Mouse (Mus musculus): Measurements from ENCODE around the gene Nos1ap. TPM values are rescaled to one million over a fixed set of nuclear protein-coding genes. Genes with fewer than 3 reads are reported as not detected.

Nos1ap gene
- polyA plus RNA-seq, 1 experiment, result 1.1 TPM

DNA sequence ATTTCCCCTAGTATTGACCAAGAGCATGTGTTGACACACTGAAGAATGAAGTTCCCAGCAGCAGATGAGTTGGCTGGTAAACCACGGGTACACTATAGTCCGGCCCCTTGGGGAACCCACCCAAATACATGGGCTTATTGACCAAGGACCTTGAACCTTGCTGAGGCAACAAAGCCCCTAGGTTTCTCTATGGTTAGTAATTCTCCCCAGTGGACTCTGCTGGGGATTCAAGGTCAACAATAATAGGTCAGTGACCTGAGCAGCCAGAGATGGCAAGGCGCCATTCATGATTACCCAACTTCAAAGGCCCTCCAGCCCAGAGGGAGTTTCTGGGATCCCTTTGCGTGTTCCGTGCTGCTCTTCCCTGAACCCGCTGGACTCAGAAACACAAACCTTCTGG, 73.5 kb downstream of the Nos1ap start:
- peaks cover 21% of the 10 kb centered on the region for H3K9me3 ChIP-seq (ENCODE audit: control insufficient read depth, low read length)
- no peaks in the 10 kb centered on the region for H3K27me3 ChIP-seq (ENCODE audit: control insufficient read depth)
- H3K36me3 ChIP-seq (ENCODE audit: control insufficient read depth), result no peaks in the 10 kb centered on the region
- H3K4me1 ChIP-seq (ENCODE audit: control insufficient read depth), result no peaks in the 10 kb centered on the region
- no peak overlapping the region for H3K4me3 ChIP-seq (replicated peaks)
- no peak for TF ChIP-seq GATA1 (IDR thresholded peaks at IDR 0.05; ENCODE audit: low read length)
- TF ChIP-seq TAL1 (IDR thresholded peaks at IDR 0.05; ENCODE audit: low read length), result no peak

- Histone ChIP-seq H3K4me3 (replicated peaks) (no peak overlapping the region), H3K9me3 (ENCODE audit: control insufficient read depth, low read length) (peaks cover 19% of the 10 kb centered on the region), H3K36me3 (ENCODE audit: control insufficient read depth) (no peaks in the 10 kb centered on the region), H3K4me1 (ENCODE audit: control insufficient read depth) (peaks cover 4% of the 10 kb centered on the region; the same call in 1 of the 2 replicates), H3K27me3 (ENCODE audit: control insufficient read depth) (no peaks in the 10 kb centered on the region)
- TF ChIP-seq TAL1 (IDR thresholded peaks at IDR 0.05; ENCODE audit: low read length) (no peak), GATA1 (IDR thresholded peaks at IDR 0.05; ENCODE audit: low read length) (no peak)
Measured at GRCm38 (mm10) chr1:170515455-170515854, 74.2 kb downstream of the Nos1ap start.

DNA sequence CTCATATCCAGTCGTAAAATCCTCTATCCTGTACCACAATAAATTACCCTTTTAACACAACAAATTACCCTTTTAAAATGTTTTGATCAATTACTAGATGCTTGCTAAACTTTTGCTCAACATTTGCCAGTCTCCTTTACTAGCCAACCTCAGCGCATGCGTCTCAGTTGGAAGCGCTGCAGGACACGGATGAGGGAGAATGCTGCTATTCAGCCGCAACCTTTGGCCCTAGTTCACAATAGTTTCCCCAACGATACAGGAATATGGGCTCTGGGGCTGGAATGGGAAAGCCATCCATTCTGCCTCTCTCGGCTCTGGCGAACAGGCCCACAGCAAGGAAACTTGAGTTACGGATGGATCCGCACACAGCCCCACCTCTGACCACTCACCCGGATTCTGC, 75.4 kb downstream of the Nos1ap start:
- Histone ChIP-seq H3K36me3 (ENCODE audit: control insufficient read depth) (no peaks in the 10 kb centered on the region), H3K4me1 (ENCODE audit: control insufficient read depth) (peaks cover 4% of the 10 kb centered on the region; the same call in 1 of the 2 replicates), H3K27me3 (ENCODE audit: control insufficient read depth) (no peaks in the 10 kb centered on the region), H3K4me3 (replicated peaks) (no peak overlapping the region), H3K9me3 (ENCODE audit: control insufficient read depth, low read length) (peaks cover 16% of the 10 kb centered on the region)
- TF ChIP-seq TAL1 (IDR thresholded peaks at IDR 0.05; ENCODE audit: low read length) (no peak), GATA1 (IDR thresholded peaks at IDR 0.05; ENCODE audit: low read length) (no peak)

DNA sequence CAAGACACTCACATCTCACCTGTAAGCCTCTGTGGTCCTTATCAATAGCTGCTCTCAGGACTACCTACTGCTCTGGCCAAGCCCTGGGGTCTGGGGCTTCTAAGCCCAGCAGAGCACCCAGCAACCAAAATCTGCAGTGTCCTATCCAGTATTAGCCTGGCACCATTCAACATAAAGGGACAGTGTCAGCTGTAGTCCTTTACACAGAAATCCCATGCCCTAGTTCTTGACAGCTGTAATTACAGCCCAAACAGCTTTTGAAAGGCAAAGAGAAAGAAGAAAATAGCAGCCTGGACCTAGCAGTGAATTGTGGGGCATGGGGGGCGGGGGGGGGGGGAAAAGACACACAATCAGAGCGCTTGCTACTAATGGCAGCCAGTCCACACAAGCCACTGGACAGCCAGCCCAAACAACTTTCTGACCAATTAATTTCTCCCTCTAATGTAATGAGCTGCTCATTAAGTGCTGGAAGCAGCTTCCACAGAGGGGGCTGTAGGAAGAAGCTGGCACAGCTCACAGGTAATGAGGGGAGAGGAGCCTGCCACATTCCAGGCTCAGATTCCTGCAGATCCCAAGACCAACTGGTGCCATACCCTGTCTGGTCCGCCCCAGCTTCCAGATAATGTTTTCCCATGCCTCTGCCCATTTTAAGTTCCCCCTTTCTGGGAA, 77.1 kb downstream of the Nos1ap start:
- no peak for TF ChIP-seq TAL1 (IDR thresholded peaks at IDR 0.05; ENCODE audit: low read length)
- no peak for TF ChIP-seq GATA1 (IDR thresholded peaks at IDR 0.05; ENCODE audit: low read length)
- Histone ChIP-seq H3K4me3 (replicated peaks) (no peak overlapping the region), H3K36me3 (ENCODE audit: control insufficient read depth) (no peaks in the 10 kb centered on the region), H3K9me3 (ENCODE audit: control insufficient read depth, low read length) (peaks cover 8% of the 10 kb centered on the region), H3K27me3 (ENCODE audit: control insufficient read depth) (no peaks in the 10 kb centered on the region), H3K4me1 (ENCODE audit: control insufficient read depth) (peaks cover 4% of the 10 kb centered on the region; the same call in 1 of the 2 replicates)

DNA sequence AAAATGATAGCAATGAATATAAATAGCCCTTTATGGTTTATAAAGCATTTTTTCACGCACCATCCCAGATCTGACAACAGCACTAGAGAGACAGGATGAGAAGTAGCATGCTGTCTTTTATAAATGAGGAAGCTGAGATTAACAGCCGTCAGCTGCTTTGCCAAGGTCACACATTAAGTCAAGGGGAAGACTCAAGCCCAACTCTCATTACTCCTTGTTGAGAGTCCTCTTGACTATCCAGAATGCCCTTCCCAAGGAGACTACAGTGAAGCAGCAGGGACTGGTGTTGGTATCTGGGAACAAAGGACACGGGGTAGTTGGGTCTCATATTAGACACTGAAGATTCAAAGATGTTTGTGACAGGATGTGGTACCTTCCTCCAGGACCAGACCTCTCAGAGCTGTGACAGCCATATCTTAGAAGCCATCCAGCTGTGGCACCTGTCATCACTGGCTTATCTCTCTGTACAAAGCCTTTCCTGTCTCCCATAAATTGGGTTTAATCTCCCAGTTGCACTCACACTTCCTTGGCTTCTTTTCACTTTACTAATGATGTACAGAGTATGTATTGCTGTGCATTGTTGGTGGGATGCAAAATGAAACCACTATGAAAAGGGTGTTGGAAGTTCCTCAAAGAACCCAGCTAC, 78.9 kb downstream of the Nos1ap start:
- no peaks in the 10 kb centered on the region for H3K27me3 ChIP-seq (ENCODE audit: control insufficient read depth)
- no peak for TF ChIP-seq GATA1 (IDR thresholded peaks at IDR 0.05; ENCODE audit: low read length)
- TF ChIP-seq TAL1 (IDR thresholded peaks at IDR 0.05; ENCODE audit: low read length), result no peak
- H3K9me3 ChIP-seq (ENCODE audit: control insufficient read depth, low read length), result no peaks in the 10 kb centered on the region
- H3K4me1 ChIP-seq (ENCODE audit: control insufficient read depth), result peaks cover 4% of the 10 kb centered on the region; the same call in 1 of the 2 replicates
- no peak overlapping the region for H3K4me3 ChIP-seq (replicated peaks)
- H3K36me3 ChIP-seq (ENCODE audit: control insufficient read depth), result no peaks in the 10 kb centered on the region

DNA sequence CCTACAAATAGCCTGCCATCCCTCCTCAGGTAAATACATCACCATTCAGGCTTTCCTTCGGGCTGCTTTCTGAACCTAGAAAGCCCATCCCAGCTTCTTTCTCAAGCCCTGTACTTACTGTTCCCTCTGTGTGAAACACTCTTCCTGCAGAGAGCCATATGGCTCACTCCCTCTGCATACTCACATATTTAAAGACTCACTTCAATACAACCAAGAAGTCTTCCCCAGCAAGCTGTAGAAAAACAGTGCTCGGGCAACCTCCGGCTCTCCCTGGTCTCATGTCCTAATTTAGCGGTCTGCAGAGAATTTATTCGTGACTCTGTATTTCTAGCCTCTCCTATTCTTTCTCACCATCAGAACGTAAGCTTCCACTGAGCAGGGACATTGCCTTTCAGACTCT, 83.4 kb downstream of the Nos1ap start:
- TF ChIP-seq GATA1 (IDR thresholded peaks at IDR 0.05; ENCODE audit: low read length) (no peak), TAL1 (IDR thresholded peaks at IDR 0.05; ENCODE audit: low read length) (no peak)
- H3K27me3 ChIP-seq (ENCODE audit: control insufficient read depth), result no peaks in the 10 kb centered on the region
- H3K4me3 ChIP-seq (replicated peaks), result no peak overlapping the region
- no peaks in the 10 kb centered on the region for H3K36me3 ChIP-seq (ENCODE audit: control insufficient read depth)
- no peaks in the 10 kb centered on the region for H3K9me3 ChIP-seq (ENCODE audit: control insufficient read depth, low read length)
- peaks cover 4% of the 10 kb centered on the region; the same call in 1 of the 2 replicates for H3K4me1 ChIP-seq (ENCODE audit: control insufficient read depth)

DNA sequence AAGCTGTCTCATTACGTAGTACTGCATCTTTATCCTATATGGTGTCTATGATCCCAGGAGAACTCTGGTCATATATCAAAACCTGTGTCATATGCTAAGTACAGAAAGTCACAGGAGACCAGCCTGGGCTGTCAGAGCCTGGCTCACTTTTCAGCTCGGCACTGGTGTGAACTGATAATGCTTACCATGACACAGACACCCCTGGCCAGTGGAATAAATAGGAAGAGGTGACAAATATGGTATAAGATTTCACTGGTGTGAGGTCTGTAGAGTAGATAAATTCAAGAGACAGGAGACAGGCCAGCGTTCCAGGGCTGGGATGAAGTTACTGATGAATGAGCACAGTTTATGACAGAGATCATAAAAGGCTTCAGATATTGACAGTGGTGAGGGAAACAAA, 84.6 kb downstream of the Nos1ap start:
- TF ChIP-seq TAL1 (IDR thresholded peaks at IDR 0.05; ENCODE audit: low read length), result no peak
- no peak for TF ChIP-seq GATA1 (IDR thresholded peaks at IDR 0.05; ENCODE audit: low read length)
- Histone ChIP-seq H3K27me3 (ENCODE audit: control insufficient read depth) (no peaks in the 10 kb centered on the region), H3K4me3 (replicated peaks) (no peak overlapping the region), H3K36me3 (ENCODE audit: control insufficient read depth) (no peaks in the 10 kb centered on the region), H3K9me3 (ENCODE audit: control insufficient read depth, low read length) (no peaks in the 10 kb centered on the region), H3K4me1 (ENCODE audit: control insufficient read depth) (no peaks in the 10 kb centered on the region)

DNA sequence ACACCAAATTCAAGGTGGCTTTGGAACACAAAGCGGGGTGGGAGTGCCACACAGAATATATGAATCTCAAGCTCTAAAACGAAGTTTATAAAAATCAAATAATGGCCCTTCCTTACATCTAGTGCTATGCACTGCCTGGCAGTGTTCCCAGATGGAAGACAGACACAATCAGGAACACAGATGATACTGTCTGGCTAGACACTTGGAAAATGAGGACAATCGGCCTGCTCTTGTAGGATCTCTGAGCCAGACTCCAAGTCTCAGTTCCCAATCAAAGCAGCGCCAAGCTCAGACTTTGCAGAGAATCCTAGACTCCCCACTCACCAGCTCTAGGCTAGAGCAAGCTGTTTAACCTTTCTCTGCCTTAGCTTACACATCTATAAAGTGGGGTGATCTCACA, 85.3 kb downstream of the Nos1ap start:
- Histone ChIP-seq H3K9me3 (ENCODE audit: control insufficient read depth, low read length) (no peaks in the 10 kb centered on the region), H3K27me3 (ENCODE audit: control insufficient read depth) (no peaks in the 10 kb centered on the region), H3K36me3 (ENCODE audit: control insufficient read depth) (no peaks in the 10 kb centered on the region), H3K4me3 (replicated peaks) (no peak overlapping the region), H3K4me1 (ENCODE audit: control insufficient read depth) (no peaks in the 10 kb centered on the region)
- TF ChIP-seq TAL1 (IDR thresholded peaks at IDR 0.05; ENCODE audit: low read length), result no peak
- TF ChIP-seq GATA1 (IDR thresholded peaks at IDR 0.05; ENCODE audit: low read length), result no peak

DNA sequence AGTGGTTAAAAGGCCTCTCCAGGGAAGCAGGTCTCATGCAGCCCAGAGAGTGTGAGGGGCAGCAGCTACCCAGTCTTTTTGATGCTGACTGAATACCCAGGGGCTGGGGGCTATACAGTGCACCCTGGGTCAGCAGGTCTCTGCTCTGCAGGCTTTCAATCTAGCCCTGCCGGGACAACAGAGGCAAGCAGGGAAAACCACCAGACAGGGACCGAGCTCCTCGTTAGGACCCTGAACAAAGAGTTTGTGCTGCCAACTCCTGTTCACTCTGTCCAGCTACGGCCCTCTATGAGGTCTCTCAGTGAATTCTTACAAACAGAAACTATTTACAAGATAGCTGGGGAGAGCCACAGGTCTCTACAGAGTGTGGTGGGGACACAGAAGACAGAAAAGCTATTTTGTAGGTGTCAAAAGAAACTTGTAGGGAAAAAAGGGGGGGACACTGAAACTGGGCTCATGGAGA, 86.4 kb downstream of the Nos1ap start:
- Histone ChIP-seq H3K4me3 (replicated peaks) (no peak overlapping the region), H3K4me1 (ENCODE audit: control insufficient read depth) (no peaks in the 10 kb centered on the region), H3K36me3 (ENCODE audit: control insufficient read depth) (no peaks in the 10 kb centered on the region), H3K9me3 (ENCODE audit: control insufficient read depth, low read length) (no peaks in the 10 kb centered on the region), H3K27me3 (ENCODE audit: control insufficient read depth) (no peaks in the 10 kb centered on the region)
- TF ChIP-seq GATA1 (IDR thresholded peaks at IDR 0.05; ENCODE audit: low read length), result no peak
- TF ChIP-seq TAL1 (IDR thresholded peaks at IDR 0.05; ENCODE audit: low read length), result no peak
